Mouse (Mus musculus): Measurements from ENCODE around the gene Cast. TPM values are rescaled to one million over a fixed set of nuclear protein-coding genes. Genes with fewer than 3 reads are reported as not detected.

Cast gene
- 100 to 1,000 TPM; 165 to 178 TPM for total RNA-seq (2023)

GRCm38 (mm10) chr13:74808152-74808929, at the start of gene Cast:
Gene Cast, minus strand, starts transcription at chr13:74808810.

Other genes starting within 250 kb of the Cast start
- 10 to 100 TPM; 39.7 to 50.3 TPM for gene Erap1, start 169.2 kb downstream of the Cast start, total RNA-seq (2023)